Mouse (Mus musculus) megakaryocyte-erythroid progenitor cell, adult 5-6 weeks (primary cell): ENCODE results near the gene Slc29a3. TPM values are rescaled to one million over a fixed set of nuclear protein-coding genes. Genes with fewer than 3 reads are reported as not detected.

Source experiments
- ATAC-seq: replicated peaks from 2 replicates; pipeline ENCODE4 v1.8.0; 2016; ENCODE audit warnings: mild to moderate bottlenecking, inconsistent platforms; ENCODE audit not compliant: severe bottlenecking, poor library complexity, low FRiP score, low TSS enrichment
- total RNA-seq, 2 experiments: library from RNA; stranded (forward) in 1 of 2; stranded (reverse) in 1 of 2; fragments of 200-1000, 215-1000 nt in 1 of 2; fragments of >200 nt in 1 of 2; fragmentation: Nextera tagmentation in 1 of 2; gene quantifications; 2 replicates each; pipeline ENCODE4 v1.2.3; 2014 to 2017

The Slc29a3 gene
- total RNA-seq (2014; fragmentation: Nextera tagmentation) (5.9 and 12.6 TPM in 2 replicates), total RNA-seq (2017) (5.4 and 6.2 TPM in 2 replicates)

- ATAC-seq = peak; percentile 99
These were observed at the start of gene Slc29a3 for GRCm38 (mm10) chr10:60752040-60753020. Gene Slc29a3, minus strand, starts transcription at chr10:60752794.

GRCm38 (mm10) chr10:60801898-60802412, 49.4 kb upstream of the Slc29a3 start:
- ATAC-seq = no peak

DNA sequence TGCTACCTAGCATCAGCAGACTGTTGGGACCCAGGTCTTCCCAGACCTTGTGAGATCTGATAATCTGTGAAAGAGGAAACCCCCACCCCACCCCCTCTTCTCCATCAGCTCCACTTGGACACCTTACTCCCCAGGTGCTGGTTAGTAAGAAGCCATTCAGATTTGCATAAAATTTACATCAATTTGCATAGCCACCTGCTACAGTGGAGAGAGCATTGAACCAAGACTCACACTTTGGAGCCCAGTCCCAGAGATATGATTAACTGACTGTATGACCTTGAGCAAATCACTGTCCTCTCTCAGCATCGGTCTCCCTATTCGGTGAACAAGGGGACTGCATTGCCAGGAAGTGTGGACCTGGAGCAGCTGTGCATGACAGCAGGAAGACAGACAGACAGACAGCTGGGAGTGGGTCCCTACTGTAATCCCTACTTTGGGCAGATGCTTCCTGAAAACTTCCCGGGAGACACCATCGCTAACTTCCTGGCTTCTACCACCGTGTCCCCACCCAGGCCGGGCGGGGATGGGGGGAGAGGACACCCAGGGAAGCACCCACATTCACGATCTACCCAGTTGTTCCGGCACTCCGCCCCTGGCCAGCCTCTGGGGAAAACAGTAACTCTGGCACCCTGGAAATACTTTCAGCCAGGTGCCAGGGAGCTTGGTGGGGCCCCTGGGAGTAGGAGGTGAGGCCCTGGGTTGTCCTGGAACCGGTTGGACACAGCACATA, 48.7 kb upstream of the Slc29a3 start:
- ATAC-seq = no peak

DNA sequence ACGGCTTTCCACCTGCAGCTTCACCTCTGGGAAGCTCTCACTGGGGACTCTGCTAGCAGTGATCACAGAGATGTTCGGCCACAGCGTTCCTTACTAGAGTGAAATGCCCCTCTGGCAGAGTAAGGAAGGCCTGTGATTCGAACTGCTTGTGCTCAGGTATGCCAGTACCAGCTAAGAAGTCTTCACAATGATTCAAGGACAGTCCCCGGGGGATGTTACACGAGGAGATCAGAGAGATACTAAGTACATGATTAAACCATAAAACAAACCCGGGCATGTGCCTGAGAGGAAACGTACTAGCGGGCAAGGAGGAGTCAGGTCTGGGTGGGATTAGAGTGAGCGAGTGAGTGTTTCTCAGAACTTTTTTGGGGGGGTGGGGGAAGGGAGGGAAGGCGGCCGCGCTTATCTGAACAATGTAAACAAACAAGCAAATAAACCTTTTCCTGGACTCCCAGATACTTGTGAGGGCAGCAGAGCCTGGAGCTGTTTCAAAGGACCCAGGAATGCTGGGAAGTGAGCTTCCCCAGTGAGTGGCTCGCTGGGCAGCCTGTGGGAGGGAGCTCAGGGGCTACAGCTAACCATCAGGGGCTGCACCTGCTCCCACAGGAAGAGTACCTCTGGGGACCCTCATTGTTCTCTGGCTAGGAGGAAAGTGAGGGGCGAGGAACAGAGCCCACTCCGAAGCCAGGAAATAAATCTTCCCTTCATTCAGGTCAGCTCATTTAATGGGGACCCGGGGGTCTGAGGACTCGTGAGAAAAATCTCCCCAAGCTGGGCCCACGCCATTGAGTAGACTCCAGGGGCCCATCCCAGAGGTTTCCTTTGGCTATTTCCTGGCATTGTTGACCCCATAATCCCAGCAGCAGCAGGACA, 47.9 kb upstream of the Slc29a3 start:
- ATAC-seq = no peak

DNA sequence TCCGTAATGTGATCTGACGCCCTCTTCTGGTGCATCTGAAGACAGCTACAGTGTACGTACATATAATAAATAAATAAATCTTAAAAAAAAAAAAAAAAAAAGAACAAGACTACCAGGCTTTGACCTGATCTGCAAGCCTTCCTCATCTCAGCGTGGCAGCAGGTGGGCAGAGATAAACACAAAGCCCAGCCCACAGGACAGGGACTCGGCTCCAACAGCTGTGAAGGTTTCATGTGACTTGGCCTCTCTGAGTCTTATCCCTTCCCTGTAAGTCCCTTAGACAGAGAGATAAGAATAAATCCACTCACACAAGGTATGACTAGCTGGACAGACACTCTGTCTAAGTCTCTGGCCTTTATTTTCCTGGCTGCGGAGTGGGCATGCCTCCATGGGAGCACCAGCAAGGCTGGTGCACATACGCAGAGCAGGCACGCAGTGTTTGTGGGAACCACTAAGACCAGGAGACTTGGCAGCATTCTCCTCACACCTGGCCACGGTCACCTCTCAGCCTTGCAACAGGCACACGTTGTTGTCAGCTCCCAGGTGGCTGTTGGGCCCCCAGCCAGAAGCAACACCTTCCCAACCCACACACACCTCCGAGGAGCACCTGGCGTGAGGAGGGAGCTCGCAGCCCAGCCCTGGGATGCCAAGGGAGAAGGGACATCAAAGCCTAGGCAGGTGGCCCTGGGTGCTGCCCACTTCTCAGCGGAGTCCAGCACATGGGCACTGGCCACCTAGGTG, 45.3 kb upstream of the Slc29a3 start:
- no peak for ATAC-seq

DNA sequence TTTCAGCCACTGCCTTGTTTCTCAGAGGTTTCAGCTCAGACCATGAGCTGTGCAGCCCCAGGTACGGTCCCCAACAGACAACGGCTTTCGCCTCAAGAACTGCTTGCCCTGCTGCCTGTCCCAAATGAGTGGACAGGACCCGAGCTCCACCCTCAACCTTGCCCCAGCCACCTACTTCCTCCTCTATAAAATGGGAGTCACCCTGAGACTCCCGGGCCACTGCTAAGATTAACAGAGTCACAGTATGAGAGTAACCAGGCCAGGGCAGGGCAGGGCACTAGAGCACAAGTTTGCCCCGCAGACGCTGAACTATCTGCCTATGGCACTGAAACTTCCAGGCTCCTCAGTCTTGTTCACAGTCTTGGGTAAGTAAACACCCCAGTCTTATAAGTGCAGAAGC, 43.9 kb upstream of the Slc29a3 start:
- no peak for ATAC-seq

DNA sequence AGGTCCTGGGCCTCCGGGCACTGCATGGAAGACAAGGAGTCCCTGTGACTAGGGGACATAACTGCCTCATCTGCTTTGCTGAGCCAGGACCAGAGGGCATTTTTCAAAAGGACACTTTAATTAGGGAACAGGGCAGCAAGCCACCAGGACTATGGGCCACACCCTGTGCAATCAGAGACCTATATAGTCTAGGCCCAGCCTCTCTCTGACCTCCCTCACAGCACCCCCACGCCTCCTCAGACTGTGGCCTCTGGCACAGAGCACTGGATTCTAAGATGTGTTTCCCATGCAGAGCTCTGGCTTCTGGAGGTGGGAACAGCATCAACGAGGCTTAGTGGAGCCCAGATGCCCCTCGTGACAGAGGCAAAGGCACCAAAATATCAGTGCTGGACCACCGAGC, 43.4 kb upstream of the Slc29a3 start:
- no peak for ATAC-seq

DNA sequence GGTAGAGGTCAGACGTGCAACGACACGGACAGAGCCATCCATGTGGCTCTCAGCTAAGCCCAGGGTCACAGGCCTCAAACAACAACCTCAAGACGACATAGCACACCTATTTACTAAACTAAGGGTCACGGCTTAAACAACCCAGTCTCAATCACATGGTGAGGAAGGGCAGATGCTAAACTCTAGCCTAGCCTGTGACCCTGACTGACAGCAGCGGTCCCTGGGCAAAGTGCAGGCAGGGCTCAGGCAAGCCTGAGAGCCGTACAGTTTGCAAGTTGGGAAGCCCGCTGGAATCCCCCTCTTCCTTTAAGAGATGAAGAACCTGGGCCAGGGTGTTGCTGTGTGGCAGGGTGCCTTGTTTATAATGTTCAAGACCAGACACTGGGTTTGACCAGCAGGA, 42.2 kb upstream of the Slc29a3 start:
- no peak for ATAC-seq

- ATAC-seq = no peak
These were observed 41.8 kb upstream of the Slc29a3 start for GRCm38 (mm10) chr10:60794374-60794773.

- no peak for ATAC-seq
These were observed 40.2 kb upstream of the Slc29a3 start for GRCm38 (mm10) chr10:60792841-60793240.

DNA sequence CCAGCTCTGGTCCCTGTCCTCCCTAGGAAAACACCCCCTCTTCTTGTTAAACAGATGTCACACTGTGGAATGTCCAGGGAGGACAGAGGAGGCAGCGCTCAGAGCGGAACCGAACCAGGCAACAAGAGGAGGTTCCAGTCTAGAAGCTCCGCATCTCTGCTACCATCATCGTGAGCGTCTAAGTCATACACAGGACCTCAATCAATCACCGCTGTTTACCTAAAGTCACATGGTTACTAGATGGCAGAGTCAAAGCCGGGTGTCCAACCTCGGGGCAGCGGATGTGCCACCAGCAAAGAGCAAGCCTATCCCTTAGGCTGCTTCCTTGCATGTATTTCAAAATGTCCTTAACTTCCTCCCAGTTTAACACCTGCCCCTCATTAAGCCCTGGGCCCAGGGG, 39.8 kb upstream of the Slc29a3 start:
- no peak for ATAC-seq

GRCm38 (mm10) chr10:60790912-60791311, 38.3 kb upstream of the Slc29a3 start:
- ATAC-seq = no peak

DNA sequence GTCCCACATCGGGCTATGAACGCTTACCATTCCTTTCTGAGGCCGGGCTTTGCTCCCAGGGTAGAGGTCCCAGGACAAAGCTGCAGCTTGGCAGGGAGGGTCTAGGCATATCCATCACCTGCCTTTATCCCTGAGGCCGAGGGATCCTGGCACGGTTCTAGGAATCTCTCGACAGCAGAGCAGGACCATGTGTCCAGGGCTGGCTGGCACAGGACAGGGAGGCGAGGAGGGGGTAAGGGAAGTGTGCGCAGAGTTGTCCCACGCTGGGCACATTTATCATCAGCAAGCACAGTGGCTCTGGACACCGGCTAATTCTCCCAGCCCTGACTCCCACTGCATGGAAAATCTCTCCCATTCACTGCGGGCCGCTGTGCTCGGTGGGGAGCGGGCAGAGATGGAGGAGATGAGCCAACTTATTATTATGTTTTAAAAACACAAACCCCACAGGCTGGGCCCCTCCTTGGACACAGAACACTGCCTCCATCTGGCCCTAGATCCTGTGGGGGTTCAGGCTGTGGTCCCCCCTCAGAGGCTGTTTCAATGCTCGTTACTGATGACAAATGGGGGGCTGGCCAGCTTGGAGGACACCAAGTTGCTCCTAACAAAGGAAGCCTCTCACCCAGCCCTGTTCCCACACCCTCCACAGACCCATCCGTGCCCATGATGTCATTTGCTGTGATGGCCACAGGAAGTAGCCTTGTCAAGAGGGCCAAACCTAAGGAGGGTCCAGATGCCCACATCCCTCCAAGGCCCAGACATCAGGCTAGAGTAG, 34.9 kb upstream of the Slc29a3 start:
- ATAC-seq = no peak

DNA sequence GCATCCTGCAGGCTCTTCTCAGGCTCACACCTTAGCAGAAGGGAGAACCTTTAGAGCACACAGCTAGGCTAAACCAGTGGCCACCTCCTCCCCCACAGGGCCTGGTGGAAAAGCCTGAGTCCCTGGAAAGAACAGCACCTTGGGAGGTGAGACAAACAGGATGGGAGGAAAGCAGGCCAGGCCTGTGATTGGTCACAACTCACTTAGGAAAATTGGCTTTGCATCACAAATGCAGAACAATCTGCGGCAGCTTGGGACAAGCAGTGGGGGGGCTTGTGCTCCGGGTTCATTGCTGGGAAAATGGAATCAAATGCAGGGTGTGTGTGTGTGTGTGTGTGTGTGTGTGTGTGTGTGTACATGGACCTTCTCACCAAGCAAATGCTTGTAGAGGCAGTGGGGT, 31.0 kb upstream of the Slc29a3 start:
- no peak for ATAC-seq

DNA sequence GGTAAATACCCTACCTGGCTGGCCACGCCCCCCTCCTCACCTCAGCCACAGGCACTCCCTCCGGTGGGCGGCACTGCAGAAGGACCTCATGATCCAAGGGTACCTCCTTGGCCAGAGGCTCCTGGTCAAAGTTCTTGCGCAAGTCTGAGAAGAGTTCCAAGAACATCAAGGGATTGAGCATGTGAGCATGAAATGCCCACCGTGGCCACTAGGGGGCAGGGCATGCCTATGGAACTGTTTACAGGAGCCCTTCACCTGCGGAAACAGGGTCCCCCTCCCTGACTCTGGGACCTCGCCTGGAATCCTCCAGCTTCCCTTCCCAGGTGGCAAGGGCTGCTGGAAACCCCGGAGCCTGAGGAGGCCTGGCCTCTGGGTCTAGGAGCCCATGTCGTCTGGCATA, 27.0 kb upstream of the Slc29a3 start:
- 0 out of 2 replicates have a peak, but pooled peaks have one; percentile 46 for ATAC-seq

DNA sequence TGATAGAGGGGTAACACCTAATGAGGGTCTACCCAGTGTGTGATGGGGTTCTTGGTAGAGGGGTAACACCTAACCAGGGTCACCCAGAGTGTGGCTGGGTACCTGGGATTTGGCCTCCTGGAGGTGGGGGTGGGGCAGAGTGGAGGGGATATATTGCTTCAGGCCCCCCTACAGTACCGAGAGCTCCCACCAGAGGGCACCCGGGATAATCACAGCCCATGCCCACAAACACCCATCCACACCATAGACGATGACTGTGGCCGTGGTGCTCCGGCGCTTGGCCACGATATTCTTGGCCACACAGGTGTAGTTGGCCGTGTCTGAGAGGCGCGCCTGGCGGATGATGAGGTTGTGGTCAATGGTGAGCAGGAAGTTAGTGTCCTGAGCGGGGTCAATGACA, 25.9 kb upstream of the Slc29a3 start:
- ATAC-seq = 0 out of 2 replicates have a peak, but pooled peaks have one; percentile 10

- no peak for ATAC-seq
These were observed 22.9 kb upstream of the Slc29a3 start for GRCm38 (mm10) chr10:60775473-60775872.

GRCm38 (mm10) chr10:60774616-60775015, 22.0 kb upstream of the Slc29a3 start:
- ATAC-seq = no peak
